Mouse (Mus musculus) MEL (cell line): ENCODE results near the gene Mlh1.

Source experiments
- CTCF ChIP-seq, 3 experiments: IDR thresholded peaks in 2 of 3; conservative IDR thresholded peaks in 1 of 3; 2 replicates each; pipeline ENCODE4 v1.5.1; 2011 to 2012; ENCODE audit warnings: low read length in 3 of 3, low read depth in 2 of 3, mild to moderate bottlenecking in 2 of 3, improper control_type of control experiment in 1 of 3, inconsistent platforms in 1 of 3, mixed read lengths in 1 of 3, moderate library complexity in 1 of 3; ENCODE audit not compliant: control insufficient read depth in 1 of 3, insufficient read depth in 1 of 3, poor library complexity in 1 of 3, severe bottlenecking in 1 of 3
- ELF1 ChIP-seq: IDR thresholded peaks from 2 replicates; pipeline ENCODE4 v1.6.1; 2014; ENCODE audit warnings: low read depth, mild to moderate bottlenecking, inconsistent platforms, low read length, improper control_type of control experiment, moderate library complexity
- GABPA ChIP-seq: IDR thresholded peaks from 2 replicates; pipeline ENCODE4 v1.6.1; 2012; ENCODE audit warnings: low read depth, mild to moderate bottlenecking, inconsistent platforms, low read length, improper control_type of control experiment, moderate library complexity
- MAZ ChIP-seq: IDR thresholded peaks from 2 replicates; pipeline ENCODE4 v1.6.1; 2012; ENCODE audit warnings: low read depth, mild to moderate bottlenecking, inconsistent platforms, low read length, improper control_type of control experiment
- MXI1 ChIP-seq: IDR thresholded peaks from 2 replicates; pipeline ENCODE4 v1.6.1; 2011; ENCODE audit warnings: mild to moderate bottlenecking, low read depth, low read length, improper control_type of control experiment
- NRF1 ChIP-seq: IDR thresholded peaks from 2 replicates; pipeline ENCODE4 v1.6.1; 2014; ENCODE audit warnings: low read depth, mild to moderate bottlenecking, inconsistent platforms, low read length, improper control_type of control experiment, moderate library complexity; ENCODE audit not compliant: poor library complexity, insufficient read depth, severe bottlenecking
- POLR2A ChIP-seq, 2 experiments: IDR thresholded peaks; 2 replicates each; pipeline ENCODE4 v1.6.1; 2011 to 2012; ENCODE audit warnings: low read length in 2 of 2, mild to moderate bottlenecking in 2 of 2, control low read depth in 1 of 2, improper control_type of control experiment in 1 of 2, low read depth in 1 of 2, moderate library complexity in 1 of 2; ENCODE audit not compliant: control insufficient read depth in 1 of 2, insufficient read depth in 1 of 2, poor library complexity in 1 of 2

GRCm38 (mm10) chr9:111182176-111182575, 89.4 kb downstream of the Mlh1 start:
- TF ChIP-seq GABPA, result no peak
- TF ChIP-seq CTCF (IDR thresholded peaks at IDR 0.05 in 2 of 3, conservative IDR thresholded peaks at IDR 0.05 in 1 of 3; ENCODE audit: control insufficient read depth in 1 of 3, insufficient read depth in 1 of 3, low read depth in 2 of 3, low read length in 3 of 3, poor library complexity in 1 of 3, severe bottlenecking in 1 of 3), result no peak
- TF ChIP-seq NRF1, result no peak
- TF ChIP-seq ELF1, result no peak
- TF ChIP-seq MXI1, result no peak
- no peak for TF ChIP-seq MAZ
- TF ChIP-seq POLR2A (IDR thresholded peaks at IDR 0.05; ENCODE audit: control insufficient read depth in 1 of 2, insufficient read depth in 1 of 2, low read depth in 1 of 2, low read length in 2 of 2, poor library complexity in 1 of 2), result no peak
